Mouse (Mus musculus): ENCODE measurements around the gene Nat8f5. TPM values are rescaled to one million over a fixed set of nuclear protein-coding genes. Genes with fewer than 3 reads are reported as not detected.

Nat8f5 gene
- polyA plus RNA-seq, 1 experiment, result 32.2 TPM

DNA sequence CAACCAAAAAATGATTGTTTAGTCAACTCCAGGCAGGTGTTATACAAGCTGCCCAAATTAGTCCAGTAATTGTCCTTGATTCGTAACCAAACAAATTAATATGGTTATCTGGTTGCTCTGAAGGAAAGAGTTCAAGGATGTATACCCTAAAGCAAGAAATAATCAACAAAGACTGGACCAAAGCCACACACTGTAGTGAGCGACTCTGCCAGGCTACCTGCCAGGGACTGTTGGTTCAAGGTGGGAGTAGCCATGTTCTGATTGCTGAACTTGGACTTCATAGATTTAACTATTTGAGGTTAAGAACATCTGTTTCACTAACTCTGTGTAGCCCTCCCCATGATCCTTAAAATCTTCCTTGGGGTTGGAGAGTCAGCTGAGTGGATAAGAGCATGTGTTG is 42.4 kb upstream of the Nat8f5 start:
- Histone ChIP-seq H3K4me1 (ENCODE audit: control insufficient read depth, insufficient read depth, low read length) (peaks cover 11% of the 10 kb centered on the region), H3K27me3 (replicated peaks; ENCODE audit: control insufficient read depth, insufficient read depth, low read length) (no peaks in the 10 kb centered on the region), H3K4me3 (ENCODE audit: insufficient read depth, low read depth, low read length) (no peak overlapping the region), H3K36me3 (ENCODE audit: control insufficient read depth, insufficient read depth, low read length) (no peaks in the 10 kb centered on the region), H3K27ac (ENCODE audit: insufficient read depth, low read depth, low read length) (no peak overlapping the region)
- no peak for TF ChIP-seq POLR2A (IDR thresholded peaks at IDR 0.05; ENCODE audit: low read depth, low read length)
- no peak for TF ChIP-seq CTCF (conservative IDR thresholded peaks at IDR 0.05; ENCODE audit: insufficient read depth, insufficient read length, low read depth, low read length)
- DNase-seq, result no peak
- WGBS, result 54% methylated on average over 2 of the region's 2 CpGs

GRCm38 (mm10) chr6:85862565-85862964 is 41.8 kb upstream of the Nat8f5 start:
- Histone ChIP-seq H3K27me3 (replicated peaks; ENCODE audit: control insufficient read depth, insufficient read depth, low read length) (no peaks in the 10 kb centered on the region), H3K36me3 (ENCODE audit: control insufficient read depth, insufficient read depth, low read length) (no peaks in the 10 kb centered on the region), H3K4me1 (ENCODE audit: control insufficient read depth, insufficient read depth, low read length) (peaks cover 8% of the 10 kb centered on the region; the same call in 1 of the 2 replicates), H3K4me3 (ENCODE audit: insufficient read depth, low read depth, low read length) (no peak overlapping the region), H3K27ac (ENCODE audit: insufficient read depth, low read depth, low read length) (no peak overlapping the region)
- 27% methylated on average over 3 of the region's 3 CpGs for WGBS
- peak; percentile 81 for DNase-seq
- TF ChIP-seq POLR2A (IDR thresholded peaks at IDR 0.05; ENCODE audit: low read depth, low read length) (no peak), CTCF (conservative IDR thresholded peaks at IDR 0.05; ENCODE audit: insufficient read depth, insufficient read length, low read depth, low read length) (no peak)

- H3K4me1 ChIP-seq (ENCODE audit: control insufficient read depth, insufficient read depth, low read length), result peaks cover 8% of the 10 kb centered on the region; the same call in 1 of the 2 replicates
- TF ChIP-seq CTCF (conservative IDR thresholded peaks at IDR 0.05; ENCODE audit: insufficient read depth, insufficient read length, low read depth, low read length), result no peak
- no peak for TF ChIP-seq POLR2A (IDR thresholded peaks at IDR 0.05; ENCODE audit: low read depth, low read length)
- no peaks in the 10 kb centered on the region for H3K36me3 ChIP-seq (ENCODE audit: control insufficient read depth, insufficient read depth, low read length)
- 82% methylated on average over 3 of the region's 3 CpGs for WGBS
- no peak overlapping the region for H3K4me3 ChIP-seq (ENCODE audit: insufficient read depth, low read depth, low read length)
- DNase-seq, result peak; percentile 47
- H3K27me3 ChIP-seq (replicated peaks; ENCODE audit: control insufficient read depth, insufficient read depth, low read length), result no peaks in the 10 kb centered on the region
- H3K27ac ChIP-seq (ENCODE audit: insufficient read depth, low read depth, low read length), result no peak overlapping the region
Observed at GRCm38 (mm10) chr6:85861247-85861646, 40.5 kb upstream of the Nat8f5 start.

DNA sequence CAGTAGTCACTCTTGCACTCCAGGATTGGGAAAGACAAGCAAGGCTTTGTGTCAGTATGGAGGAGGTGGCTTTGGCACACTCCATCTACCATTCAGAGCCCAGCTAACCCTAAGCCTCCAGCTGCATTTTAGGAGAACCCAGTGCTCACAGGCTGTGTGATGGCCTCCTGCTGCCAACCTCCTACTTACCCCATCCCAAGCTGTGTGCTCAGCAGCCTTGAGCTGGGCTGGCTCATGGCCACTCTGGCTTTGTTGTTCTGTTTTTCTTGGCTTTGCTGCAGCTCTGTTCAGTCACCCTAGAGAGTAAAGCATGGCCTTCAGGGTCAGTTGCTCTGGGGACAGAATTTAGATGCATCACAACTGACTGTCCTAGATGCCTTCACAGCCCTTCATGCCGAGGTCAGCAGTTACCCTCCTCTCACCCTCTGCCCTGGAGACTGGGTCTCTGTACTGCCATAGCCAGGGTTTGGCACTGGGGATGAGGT is 35.5 kb upstream of the Nat8f5 start:
- H3K27me3 ChIP-seq (replicated peaks; ENCODE audit: control insufficient read depth, insufficient read depth, low read length), result no peaks in the 10 kb centered on the region
- no peak overlapping the region for H3K4me3 ChIP-seq (ENCODE audit: insufficient read depth, low read depth, low read length)
- DNase-seq, result peak; percentile 91
- TF ChIP-seq POLR2A (IDR thresholded peaks at IDR 0.05; ENCODE audit: low read depth, low read length) (no peak), CTCF (conservative IDR thresholded peaks at IDR 0.05; ENCODE audit: insufficient read depth, insufficient read length, low read depth, low read length) (no peak)
- no peak overlapping the region for H3K27ac ChIP-seq (ENCODE audit: insufficient read depth, low read depth, low read length)
- no peaks in the 10 kb centered on the region for H3K36me3 ChIP-seq (ENCODE audit: control insufficient read depth, insufficient read depth, low read length)
- WGBS, result 34% methylated on average over 1 of the region's 1 CpGs
- peaks cover 5% of the 10 kb centered on the region; the same call in 1 of the 2 replicates for H3K4me1 ChIP-seq (ENCODE audit: control insufficient read depth, insufficient read depth, low read length)

GRCm38 (mm10) chr6:85853481-85853880 is 32.7 kb upstream of the Nat8f5 start:
- Histone ChIP-seq H3K4me1 (ENCODE audit: control insufficient read depth, insufficient read depth, low read length) (peaks cover 9% of the 10 kb centered on the region; the same call in 1 of the 2 replicates), H3K4me3 (ENCODE audit: insufficient read depth, low read depth, low read length) (no peak overlapping the region), H3K27me3 (replicated peaks; ENCODE audit: control insufficient read depth, insufficient read depth, low read length) (no peaks in the 10 kb centered on the region), H3K36me3 (ENCODE audit: control insufficient read depth, insufficient read depth, low read length) (no peaks in the 10 kb centered on the region), H3K27ac (ENCODE audit: insufficient read depth, low read depth, low read length) (no peak overlapping the region)
- no peak for TF ChIP-seq CTCF (conservative IDR thresholded peaks at IDR 0.05; ENCODE audit: insufficient read depth, insufficient read length, low read depth, low read length)
- no peak for TF ChIP-seq POLR2A (IDR thresholded peaks at IDR 0.05; ENCODE audit: low read depth, low read length)
- DNase-seq, result peak; percentile 92
- 29% methylated on average over 3 of the region's 3 CpGs for WGBS

- peak; percentile 58 for DNase-seq
- Histone ChIP-seq H3K36me3 (ENCODE audit: control insufficient read depth, insufficient read depth, low read length) (no peaks in the 10 kb centered on the region), H3K27me3 (replicated peaks; ENCODE audit: control insufficient read depth, insufficient read depth, low read length) (no peaks in the 10 kb centered on the region), H3K4me1 (ENCODE audit: control insufficient read depth, insufficient read depth, low read length) (peaks cover 9% of the 10 kb centered on the region; the same call in 1 of the 2 replicates), H3K27ac (ENCODE audit: insufficient read depth, low read depth, low read length) (no peak overlapping the region), H3K4me3 (ENCODE audit: insufficient read depth, low read depth, low read length) (no peak overlapping the region)
- TF ChIP-seq CTCF (conservative IDR thresholded peaks at IDR 0.05; ENCODE audit: insufficient read depth, insufficient read length, low read depth, low read length), result no peak
- TF ChIP-seq POLR2A (IDR thresholded peaks at IDR 0.05; ENCODE audit: low read depth, low read length), result no peak
- WGBS, result 76% methylated on average over 7 of the region's 7 CpGs
Observed at GRCm38 (mm10) chr6:85851062-85851773, 30.4 kb upstream of the Nat8f5 start.

DNA sequence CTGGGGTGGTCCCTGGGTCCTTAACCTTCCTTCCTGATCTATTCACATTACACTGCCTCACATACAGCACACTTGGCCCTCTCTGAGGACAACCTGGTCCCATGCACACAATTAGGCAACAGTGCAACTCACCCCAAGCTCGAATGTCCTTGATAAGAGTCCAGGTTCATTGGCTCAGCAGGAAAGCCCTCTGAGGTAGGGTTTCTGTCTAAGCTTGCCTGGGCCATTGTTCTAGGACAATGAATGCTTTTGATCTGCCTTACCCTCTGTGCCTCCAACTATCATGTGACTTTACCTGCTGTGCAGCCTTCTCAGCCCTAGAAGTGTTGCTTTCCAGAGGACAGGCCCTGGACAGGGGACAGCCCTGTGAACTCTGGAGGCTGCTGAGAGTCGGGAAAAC is 28.5 kb upstream of the Nat8f5 start:
- DNase-seq, result no peak
- no peak overlapping the region for H3K27ac ChIP-seq (ENCODE audit: insufficient read depth, low read depth, low read length)
- H3K4me3 ChIP-seq (ENCODE audit: insufficient read depth, low read depth, low read length), result no peak overlapping the region
- no peaks in the 10 kb centered on the region for H3K27me3 ChIP-seq (replicated peaks; ENCODE audit: control insufficient read depth, insufficient read depth, low read length)
- peaks cover 6% of the 10 kb centered on the region; the same call in 1 of the 2 replicates for H3K4me1 ChIP-seq (ENCODE audit: control insufficient read depth, insufficient read depth, low read length)
- no peaks in the 10 kb centered on the region for H3K36me3 ChIP-seq (ENCODE audit: control insufficient read depth, insufficient read depth, low read length)
- WGBS, result 45% methylated on average over 2 of the region's 2 CpGs
- no peak for TF ChIP-seq POLR2A (IDR thresholded peaks at IDR 0.05; ENCODE audit: low read depth, low read length)
- TF ChIP-seq CTCF (conservative IDR thresholded peaks at IDR 0.05; ENCODE audit: insufficient read depth, insufficient read length, low read depth, low read length), result no peak

All from kidney, adult 2 months (tissue).